ENCODE assay signal across 15 mouse cellular contexts in the genomic region with DNA sequence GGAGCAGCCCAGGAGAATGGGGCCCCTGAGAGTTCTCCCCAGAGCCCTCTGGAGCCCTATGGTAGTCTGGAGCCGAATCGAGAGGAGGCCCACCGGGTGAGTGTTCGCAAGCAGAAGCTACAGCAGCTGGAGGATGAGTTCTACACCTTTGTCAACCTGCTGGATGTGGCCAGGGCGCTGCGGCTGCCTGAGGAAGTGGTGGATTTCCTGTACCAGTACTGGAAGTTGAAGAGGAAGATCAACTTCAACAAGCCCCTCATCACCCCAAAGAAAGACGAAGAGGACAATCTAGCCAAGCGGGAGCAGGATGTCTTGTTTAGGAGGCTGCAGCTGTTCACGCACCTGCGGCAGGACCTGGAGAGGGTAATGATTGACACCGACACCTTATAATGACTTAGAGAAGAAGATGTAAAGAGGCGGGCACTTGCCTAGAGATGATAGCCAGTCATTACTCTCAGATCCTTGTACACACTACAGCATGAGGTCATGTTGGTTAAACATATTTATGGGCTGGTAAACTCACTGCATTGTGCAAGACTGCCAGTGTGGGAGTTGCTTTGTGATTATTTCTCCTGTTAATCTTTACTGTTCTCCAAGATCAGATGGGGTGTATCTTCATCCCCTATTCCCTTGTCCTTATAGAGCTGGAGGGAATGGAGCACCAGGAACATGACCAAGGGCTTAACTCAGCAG. TPM values are rescaled to one million over a fixed set of nuclear protein-coding genes. Genes with fewer than 3 reads are reported as not detected.
DNase-seq lines count a peak whose midpoint lies in the region; ATAC-seq and TF ChIP-seq lines count a peak whose summit lies in the region.
"Had no signal": no experiment of that assay in that cellular context is flagged by ENCODE, and none has a peak within 500 bp of the region (broad histone marks: within the 10 kb centered on the region; RNA-seq: fewer than 3 reads in every experiment).

No protein-coding gene starts in this region.

- H3K79me2 ChIP-seq in myocyte (ENCODE audit: control insufficient read depth, insufficient read depth) = no peaks in the 10 kb centered on the region

- DNase-seq in midbrain, embryonic 11.5 days (ENCODE audit: low spot score, missing footprints) = peak; percentile 45
- peak; percentile 76 for DNase-seq in thymus, postnatal 4 days
- no peak for DNase-seq in layer of hippocampus, postnatal 14 days (ENCODE audit: low spot score in 2 of 2)
- DNase-seq in layer of hippocampus, adult 8-10 months (ENCODE audit: low spot score in 2 of 2) = no peak
- DNase-seq: adrenal gland, postnatal 36 days; cerebellum, adult 18-20 months; kidney, adult 9 months; lung, adult 2 months had no signal

- H3K27ac ChIP-seq in midbrain, embryonic 11.5 days (ENCODE audit: low read depth, low read length) = no peak overlapping the region
- no peak overlapping the region for H3K27ac ChIP-seq in midbrain, embryonic 15.5 days
- peak overlapping the region; percentile 20; the same call in 1 of the 2 replicates for H3K27ac ChIP-seq in bone marrow, adult 2 months (ENCODE audit: control insufficient read depth, insufficient read depth, low read depth, low read length, poor library complexity)
- H3K27ac ChIP-seq: embryonic facial prominence, embryonic 10.5 days; hindbrain, embryonic 10.5 days; layer of hippocampus, adult 2 months had no signal

- H3K4me2 ChIP-seq in midbrain, embryonic 11.5 days = no peak overlapping the region
- H3K4me2 ChIP-seq in midbrain, embryonic 15.5 days = no peak overlapping the region
- H3K4me2 ChIP-seq in myocyte (ENCODE audit: low read depth) = peak overlapping the region; percentile 65
- H3K4me2 ChIP-seq: heart, embryonic 11.5 days had no signal

- TF ChIP-seq CTCF in bone marrow, adult 2 months (IDR thresholded peaks at IDR 0.05; ENCODE audit: control insufficient read depth, insufficient read depth, low read length) = no peak

- no peak for ATAC-seq in midbrain, embryonic 11.5 days (ENCODE audit: low FRiP score)
- ATAC-seq in midbrain, embryonic 15.5 days (replicated peaks) = no peak

- H3K4me3 ChIP-seq in midbrain, embryonic 11.5 days (ENCODE audit: low read depth, low read length) = no peak overlapping the region
- no peak overlapping the region for H3K4me3 ChIP-seq in midbrain, embryonic 15.5 days
- H3K4me3 ChIP-seq in bone marrow, adult 2 months (replicated peaks; ENCODE audit: control insufficient read depth, low read depth, low read length) = no peak overlapping the region
- no peak overlapping the region for H3K4me3 ChIP-seq in myocyte
- H3K4me3 ChIP-seq: embryonic facial prominence, embryonic 10.5 days; hindbrain, embryonic 10.5 days; layer of hippocampus, adult 2 months had no signal

- peaks cover 4% of the 10 kb centered on the region; the same call in 1 of the 2 replicates for H3K36me3 ChIP-seq in midbrain, embryonic 11.5 days (ENCODE audit: control insufficient read depth, insufficient read depth, low read length)
- H3K36me3 ChIP-seq in midbrain, embryonic 15.5 days (replicated peaks) = peaks cover 3% of the 10 kb centered on the region; the same call in 1 of the 2 replicates
- H3K36me3 ChIP-seq in myocyte (ENCODE audit: control insufficient read depth, insufficient read depth) = peaks cover 16% of the 10 kb centered on the region

- peaks cover 9% of the 10 kb centered on the region; the same call in 1 of the 2 replicates for H3K4me1 ChIP-seq in midbrain, embryonic 11.5 days (ENCODE audit: control insufficient read depth, insufficient read depth, low read length)
- peaks cover 21% of the 10 kb centered on the region for H3K4me1 ChIP-seq in midbrain, embryonic 15.5 days
- peaks cover 3% of the 10 kb centered on the region for H3K4me1 ChIP-seq in bone marrow, adult 2 months (ENCODE audit: control insufficient read depth, insufficient read depth, low read length)

- TF ChIP-seq POLR2A in bone marrow, adult 2 months (IDR thresholded peaks at IDR 0.05; ENCODE audit: borderline replicate concordance, control insufficient read depth, low read depth, low read length) = no peak
- no peak for TF ChIP-seq POLR2A in myocyte (IDR thresholded peaks at IDR 0.05; ENCODE audit: insufficient read length, low read depth)

- no peaks in the 10 kb centered on the region for H3K27me3 ChIP-seq in midbrain, embryonic 11.5 days (ENCODE audit: control insufficient read depth, insufficient read depth, low read length)
- H3K27me3 ChIP-seq in midbrain, embryonic 15.5 days (replicated peaks) = no peaks in the 10 kb centered on the region
- no peaks in the 10 kb centered on the region for H3K27me3 ChIP-seq in myocyte (ENCODE audit: control insufficient read depth, insufficient read depth, insufficient read length)

- H3ac ChIP-seq in myocyte (ENCODE audit: control insufficient read depth, insufficient read length) = no peak overlapping the region

- H3K9me3 ChIP-seq in midbrain, embryonic 11.5 days (ENCODE audit: control insufficient read depth, low read length) = no peaks in the 10 kb centered on the region
- no peaks in the 10 kb centered on the region for H3K9me3 ChIP-seq in midbrain, embryonic 15.5 days
- H3K9me3 ChIP-seq: embryonic facial prominence, embryonic 10.5 days; hindbrain, embryonic 10.5 days had no signal

- 88% methylated on average over 12 of the region's 12 CpGs for WGBS in midbrain, embryonic 11.5 days
- 94% methylated on average over 12 of the region's 12 CpGs for WGBS in midbrain, embryonic 15.5 days
- 28% methylated on average over 12 of the region's 12 CpGs for WGBS in bone marrow, adult 2 months

- H3K9ac ChIP-seq in midbrain, embryonic 11.5 days (ENCODE audit: low read length) = no peak overlapping the region
- no peak overlapping the region for H3K9ac ChIP-seq in midbrain, embryonic 15.5 days

TF ChIP-seq in myocyte, 11 proteins besides CTCF, POLR2A, EP300 and RAD21:
- TF ChIP-seq USF1 (IDR thresholded peaks at IDR 0.05; ENCODE audit: low read depth) (no peak), REST (IDR thresholded peaks at IDR 0.05; ENCODE audit: insufficient read depth, insufficient read length) (no peak), SRF (IDR thresholded peaks at IDR 0.05; ENCODE audit: control insufficient read depth, insufficient read length, low read depth) (no peak), MAX (IDR thresholded peaks at IDR 0.05; ENCODE audit: low read depth) (no peak), POLR2AphosphoS2 (IDR thresholded peaks at IDR 0.05; ENCODE audit: insufficient read length, low read depth) (no peak), CEBPB (IDR thresholded peaks at IDR 0.05; ENCODE audit: insufficient read depth, poor library complexity, severe bottlenecking) (peak; percentile 57; the same call in 1 of the 2 replicates), E2F4 (IDR thresholded peaks at IDR 0.05; ENCODE audit: insufficient read depth) (no peak)

RNA-seq across cellular contexts. Expression of gene Jade1, which starts 49.2 kb away (rescaled TPM):
- polyA plus RNA-seq in midbrain, embryonic 11.5 days (2014; fragmentation: Nextera tagmentation; extraction: Ambion mirVana) = 17.1 and 20.2 TPM in 2 replicates
- polyA plus RNA-seq in midbrain, embryonic 15.5 days (2015; fragmentation: Nextera tagmentation; extraction: Ambion mirVana) = 13.8 and 14.0 TPM in 2 replicates
- 4.7 and 13.1 TPM in 2 replicates for polyA plus RNA-seq in bone marrow, adult 2 months (2011; ENCODE audit: insufficient read depth, insufficient read length, low replicate concordance, missing spikeins)
- 8.8 TPM for polyA plus RNA-seq in myocyte (2012; fragmentation: generic; extraction: Trizol)
- total RNA-seq in layer of hippocampus, postnatal 14 days (2021) = 10 to 100 TPM; 20.0 to 21.0 TPM
- total RNA-seq in layer of hippocampus, adult 8-10 months (2022) = 10 to 100 TPM; 32.3 to 41.8 (median 37.1) TPM

Comparison
In these comparisons a context has a peak if more than half of its experiments do, and no peak if none do; other contexts are left out.
1. DNase-seq: peak in midbrain, embryonic 11.5 days (single experiment) and thymus, postnatal 4 days (single experiment); none in layer of hippocampus, postnatal 14 days (0 of 2) and layer of hippocampus, adult 8-10 months (0 of 2).